Mouse (Mus musculus) gastrocnemius, postnatal 10 days (tissue): ENCODE data around the gene Trp53rkb. TPM values are rescaled to one million over a fixed set of nuclear protein-coding genes. Genes with fewer than 3 reads are reported as not detected.

Experiments
- DNase-seq: peaks from one replicate; pipeline ENCODE4 v3.0.0; 2021; ENCODE audit warnings: mixed read lengths
- total RNA-seq, 2 experiments: library from RNA; stranded (reverse); gene quantifications; 2 replicates each; pipeline ENCODE4 v1.2.3; 2021

The Trp53rkb gene
- total RNA-seq, 2 experiments from 2014 or later, result 3.4 to 4.1 TPM

DNA sequence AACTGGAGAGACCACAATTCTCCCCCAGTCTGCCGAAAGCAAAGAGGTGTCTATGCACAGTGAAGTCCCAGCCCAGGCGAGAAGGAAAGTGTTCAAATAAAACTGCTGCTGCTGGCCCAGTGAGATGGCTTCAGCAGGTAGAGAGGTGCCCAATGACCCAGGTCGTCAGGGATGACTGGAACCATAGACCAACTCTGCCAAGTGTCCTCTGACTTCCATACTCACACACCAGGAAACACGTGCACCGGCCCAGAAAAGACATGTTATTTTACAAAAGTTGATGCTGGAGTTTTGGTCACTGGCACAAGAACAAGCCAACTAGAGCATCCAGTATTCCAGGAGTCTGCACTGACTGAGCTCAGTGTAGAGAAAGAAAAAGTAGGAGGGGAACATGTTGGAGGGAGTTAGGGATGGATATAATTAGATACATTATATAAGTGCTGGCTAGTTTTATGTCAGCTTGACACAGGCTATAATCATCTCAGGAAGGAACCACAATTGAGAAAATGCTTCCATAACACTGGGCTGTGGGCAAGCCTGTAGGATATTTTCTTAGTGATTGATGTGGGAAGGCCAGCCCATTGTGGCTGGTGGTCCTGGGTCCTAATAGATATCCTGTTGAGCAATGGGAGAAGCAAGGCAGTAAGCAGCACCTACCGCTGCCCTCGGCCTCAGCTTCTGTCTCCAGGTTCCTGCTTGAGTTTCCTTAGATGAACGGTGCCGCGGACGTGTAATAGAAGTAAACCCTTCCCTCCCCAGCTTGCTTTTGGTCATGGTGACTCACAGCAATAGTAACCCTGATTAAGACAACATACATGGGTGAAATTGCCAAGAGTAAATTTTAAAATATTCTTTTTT, 7.5 kb downstream of the Trp53rkb start:
- no peak for DNase-seq

DNA sequence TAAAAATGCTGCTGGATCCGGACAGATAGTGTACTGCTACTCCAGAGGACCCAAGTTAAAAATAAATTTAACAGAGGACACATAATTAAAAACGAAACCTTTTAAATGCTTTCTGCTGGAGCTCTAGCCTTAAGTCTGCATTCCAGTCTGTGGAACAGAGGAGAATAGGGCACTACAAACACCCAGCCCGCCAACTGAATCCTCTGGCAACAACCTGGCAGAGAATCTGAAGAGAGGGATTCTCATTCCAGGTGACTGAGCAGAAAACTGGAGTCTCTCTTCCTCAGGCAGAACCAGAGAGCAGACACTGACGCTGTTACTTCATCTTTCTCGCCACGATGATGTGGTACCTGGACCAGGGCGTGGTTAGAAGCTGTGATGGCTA, 8.1 kb downstream of the Trp53rkb start:
- no peak for DNase-seq

DNA sequence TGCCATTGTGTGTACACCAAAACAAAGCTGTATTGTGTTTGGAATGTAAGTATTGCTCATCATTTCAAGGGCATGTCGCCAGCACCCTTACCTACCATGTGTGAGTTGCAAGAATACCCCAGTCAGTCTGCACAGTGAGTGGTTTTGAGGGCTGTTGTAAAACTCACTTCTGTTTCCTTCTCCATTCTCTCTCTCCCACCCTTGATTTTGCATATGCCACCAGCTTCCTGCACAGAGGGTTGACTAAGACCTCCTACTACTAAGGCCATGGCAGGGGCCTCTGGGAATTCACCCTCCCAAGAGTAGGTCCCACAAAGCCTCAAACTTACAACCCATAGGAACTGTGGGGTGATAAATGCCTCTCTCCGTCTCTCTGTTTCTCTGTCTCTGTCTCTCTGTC, 9.1 kb downstream of the Trp53rkb start:
- no peak for DNase-seq

DNA sequence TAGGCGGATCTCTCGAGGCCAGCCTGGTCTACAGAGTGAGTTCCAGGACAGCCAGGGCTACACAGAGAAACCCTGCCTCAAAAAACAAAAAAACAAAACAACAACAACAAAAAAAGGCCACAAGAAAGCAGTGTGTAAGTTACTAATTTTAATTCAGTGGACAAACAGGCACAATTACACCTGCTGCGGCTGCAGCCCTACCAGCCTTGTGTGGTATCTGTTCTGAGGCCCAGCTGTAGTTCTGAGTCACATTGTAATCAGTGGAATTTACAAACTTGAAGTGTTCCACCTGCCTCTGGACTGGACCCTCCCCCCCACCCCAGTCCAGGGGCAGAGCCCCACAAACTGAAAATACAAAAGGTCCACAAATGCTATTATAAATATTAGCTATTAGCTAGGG, 11.0 kb downstream of the Trp53rkb start:
- DNase-seq, result no peak

DNA sequence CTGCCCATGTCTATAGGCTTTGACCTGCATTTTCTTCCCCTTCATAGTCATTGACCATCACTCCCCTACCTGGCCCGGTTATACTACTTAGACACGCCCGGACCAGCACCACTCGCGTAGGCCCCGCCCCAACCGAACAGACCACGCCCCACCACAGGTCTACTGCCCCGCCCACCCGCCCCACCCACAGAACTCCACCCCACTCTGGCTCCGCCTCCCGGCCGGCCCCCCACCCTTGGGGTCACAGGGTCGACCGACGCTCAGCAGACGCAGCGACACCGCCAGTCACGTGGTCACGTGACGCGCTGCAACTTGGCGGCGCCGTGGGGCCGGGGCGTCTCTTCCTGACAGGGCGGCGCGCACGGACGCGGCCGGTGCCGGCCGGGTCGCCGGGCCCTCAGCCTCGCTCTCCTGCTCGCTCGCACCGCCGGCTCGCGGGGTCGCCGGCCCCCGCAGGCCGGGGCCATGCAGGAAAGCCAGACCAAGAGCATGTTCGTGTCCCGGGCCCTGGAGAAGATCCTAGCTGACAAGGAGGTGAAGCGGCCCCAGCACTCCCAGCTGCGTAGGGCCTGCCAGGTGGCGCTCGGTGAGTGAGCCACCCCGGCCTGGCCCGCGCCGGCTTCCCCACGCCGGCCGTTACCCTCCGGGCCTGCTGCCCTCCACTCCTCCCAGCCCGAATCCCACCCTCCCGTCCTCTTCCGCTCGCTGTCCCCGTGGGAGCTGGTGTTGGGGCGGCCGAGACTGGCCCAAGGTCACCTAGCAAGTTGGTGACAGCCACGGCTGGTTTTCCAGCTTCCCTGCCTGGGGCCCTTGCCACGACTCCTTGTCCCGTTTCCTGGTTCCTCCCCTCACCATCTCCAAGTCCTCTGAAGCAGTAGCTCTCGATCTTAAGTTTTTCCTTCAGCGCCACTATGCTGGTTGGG, 13.2 kb downstream of the Trp53rkb start, which contains the start of gene Arfgef2:
Gene Arfgef2, plus strand, starts transcription at position 339 of the 923 bp plus-strand sequence.
- DNase-seq, result peak; percentile 88

DNA sequence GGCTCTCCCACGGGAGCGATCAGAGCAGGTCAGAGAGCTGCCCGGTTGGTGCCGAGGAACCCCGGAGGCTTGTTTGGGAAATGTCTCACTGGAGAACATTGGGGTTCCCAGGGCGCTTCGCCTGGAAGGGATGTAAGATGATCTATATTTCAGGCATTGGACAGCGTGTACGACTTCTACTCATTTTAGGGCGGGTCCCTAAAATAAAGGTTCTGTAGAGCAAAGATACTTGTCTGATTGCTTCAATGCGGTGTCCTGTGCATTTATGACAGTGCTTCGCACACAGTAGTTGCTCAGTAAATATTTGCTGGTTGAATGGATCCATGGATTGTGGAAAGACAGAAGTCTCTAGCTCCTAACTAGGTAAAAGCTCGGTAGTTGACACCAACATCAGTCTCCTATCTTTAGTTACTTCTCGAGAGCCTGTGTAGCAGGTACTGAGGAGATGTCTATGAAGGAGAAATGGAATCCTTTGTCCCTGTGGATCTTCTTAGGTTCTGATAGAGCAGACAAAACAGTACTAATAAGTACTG, 13.9 kb downstream of the Trp53rkb start:
- no peak for DNase-seq

DNA sequence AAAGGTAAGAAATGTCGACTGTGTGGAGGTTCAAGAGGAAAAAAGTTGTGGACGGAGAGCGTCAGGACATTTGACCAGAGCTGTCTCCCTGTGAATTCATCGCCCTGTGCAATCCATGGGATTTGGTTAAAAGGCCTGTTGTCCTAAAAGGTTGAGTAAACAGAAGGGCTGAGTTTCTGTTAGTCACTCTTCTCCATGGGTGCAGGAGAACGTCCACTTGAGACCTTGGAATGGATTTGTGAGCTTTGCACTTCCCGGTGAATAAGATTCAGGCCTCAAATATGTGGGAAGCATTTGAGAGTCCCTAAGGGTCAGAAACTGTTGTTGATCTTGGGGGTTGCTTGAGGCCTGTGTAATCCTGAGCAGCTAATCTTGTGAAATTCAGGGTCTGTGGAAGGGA, 14.5 kb downstream of the Trp53rkb start:
- DNase-seq, result no peak

DNA sequence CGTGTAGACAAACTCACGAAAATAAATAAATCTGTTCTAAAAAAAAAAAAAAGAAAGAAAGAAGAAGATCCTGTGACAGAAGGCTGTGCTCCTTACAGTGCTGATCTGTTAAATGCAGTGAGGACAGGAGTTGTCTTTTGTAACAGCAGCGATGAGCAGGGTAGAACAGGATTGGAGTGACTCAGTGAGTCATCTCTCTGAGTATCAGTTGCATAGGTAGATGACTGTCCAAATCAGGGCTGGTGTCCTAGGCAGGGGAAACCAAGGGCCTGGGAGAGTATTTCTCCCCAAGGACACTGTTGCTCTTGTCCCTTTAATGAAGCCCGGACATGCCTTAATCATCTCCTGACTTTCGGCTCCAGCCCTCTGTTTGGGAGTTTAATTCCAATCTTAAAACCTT, 17.2 kb downstream of the Trp53rkb start:
- DNase-seq, result no peak

DNA sequence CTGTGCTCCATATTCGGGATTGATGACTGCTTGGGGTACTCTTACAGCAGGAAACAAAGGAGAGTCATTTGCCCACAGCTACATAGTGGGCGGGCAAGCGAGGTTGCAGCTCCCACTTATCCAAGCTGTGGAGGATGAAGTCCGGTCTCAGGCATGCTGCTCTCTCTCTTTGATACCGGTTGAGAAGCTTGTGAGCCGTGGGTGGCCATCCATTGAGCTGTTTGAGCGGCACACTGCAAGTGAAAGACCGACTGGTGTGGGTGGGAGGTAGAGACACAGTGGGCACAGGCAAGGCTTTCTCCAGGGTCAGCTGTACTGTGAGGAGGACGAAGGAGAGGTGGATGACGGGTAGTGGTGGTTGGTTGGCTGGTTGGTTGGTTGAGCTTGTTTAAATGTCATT, 18.5 kb downstream of the Trp53rkb start:
- no peak for DNase-seq

DNA sequence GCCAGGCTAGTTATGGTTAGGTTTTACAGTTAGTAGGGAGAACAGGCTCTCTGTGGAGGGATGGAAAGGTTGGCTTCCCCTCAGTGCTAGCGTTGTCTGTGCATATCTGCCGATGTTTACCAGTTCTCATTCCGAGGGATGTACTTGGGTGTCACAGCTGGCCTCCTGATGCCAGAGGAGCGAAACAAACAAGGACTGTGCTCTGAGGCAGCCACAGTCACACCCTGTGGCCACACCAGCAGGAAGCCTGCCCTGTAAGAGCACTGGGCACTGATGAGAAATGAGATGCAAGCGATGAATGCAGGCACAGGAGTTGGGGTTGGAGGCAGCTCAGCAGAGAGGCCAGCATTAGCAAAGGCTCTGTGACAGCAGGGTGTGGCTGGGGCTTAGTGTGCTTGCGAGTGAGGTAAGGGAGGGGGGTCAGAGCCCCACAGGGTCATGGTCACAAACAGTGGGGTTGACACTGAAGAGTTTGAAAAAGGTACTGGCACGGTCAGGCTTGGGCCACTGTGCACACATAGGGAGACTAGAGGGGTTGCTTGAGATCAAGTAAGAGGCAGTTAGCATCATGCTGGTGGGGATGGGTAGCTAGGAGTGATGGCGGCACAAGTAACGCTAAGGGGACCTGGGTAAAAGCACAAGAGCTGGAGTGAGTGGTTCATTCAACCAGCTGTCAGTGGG, 26.3 kb downstream of the Trp53rkb start:
- no peak for DNase-seq

DNA sequence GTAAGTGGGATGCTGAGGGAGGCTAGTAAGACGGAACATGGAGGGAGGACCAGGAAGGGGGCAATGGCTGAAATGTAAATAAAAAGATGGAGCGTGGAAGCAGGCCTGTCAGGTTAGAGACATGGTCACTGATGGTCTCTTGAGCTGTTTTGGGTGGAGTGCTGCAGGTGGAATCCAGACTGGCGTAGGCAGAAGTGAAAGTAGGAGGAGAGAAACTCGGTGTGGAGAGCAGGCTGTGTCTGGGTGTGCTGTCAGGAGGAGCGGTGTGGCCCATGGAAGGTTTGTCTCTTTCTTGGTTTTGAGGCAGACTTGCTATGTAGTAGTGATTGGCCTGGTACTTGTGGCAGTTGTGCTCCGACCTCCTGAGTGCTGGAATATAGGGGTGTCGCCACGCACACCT, 27.5 kb downstream of the Trp53rkb start:
- DNase-seq, result no peak

DNA sequence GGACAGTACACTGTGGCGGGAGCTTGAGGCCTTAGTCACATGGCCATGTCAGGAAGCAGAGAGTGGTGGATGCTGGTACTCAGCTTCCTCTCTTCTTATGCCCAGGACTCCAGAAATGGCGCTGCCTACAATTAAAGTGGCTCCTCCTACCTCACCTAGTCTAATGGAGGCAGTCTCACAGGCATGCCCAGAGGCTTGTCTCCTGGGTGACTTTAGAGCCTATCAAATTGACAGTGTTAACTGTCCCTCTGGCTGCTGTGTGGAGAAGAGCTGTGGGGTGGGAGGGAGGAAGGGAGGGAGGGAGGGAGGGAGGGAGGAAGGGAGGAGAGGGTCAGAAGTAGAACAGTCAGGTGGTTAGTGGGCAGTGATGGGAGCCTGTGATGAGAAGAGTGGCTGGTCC, 28.5 kb downstream of the Trp53rkb start:
- no peak for DNase-seq

DNA sequence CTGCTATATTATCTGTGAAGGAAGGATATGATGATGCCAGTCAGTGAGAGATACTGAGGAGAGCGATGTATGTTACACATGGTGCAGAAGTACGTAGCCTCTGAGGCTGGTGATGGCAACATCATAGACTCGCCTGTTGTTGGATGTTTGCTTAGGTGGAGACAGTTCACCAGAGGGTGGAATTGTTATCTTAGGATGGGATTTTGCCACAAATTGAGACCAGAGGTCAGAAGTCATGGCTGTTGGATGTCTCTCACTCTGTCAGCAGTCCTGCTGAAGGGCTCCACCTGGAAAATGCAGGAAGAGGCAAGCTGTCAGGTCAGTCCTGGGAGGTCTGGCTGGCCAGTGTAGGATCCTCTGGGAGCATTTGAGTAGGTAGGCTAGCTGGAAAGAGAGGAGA, 29.1 kb downstream of the Trp53rkb start:
- no peak for DNase-seq

DNA sequence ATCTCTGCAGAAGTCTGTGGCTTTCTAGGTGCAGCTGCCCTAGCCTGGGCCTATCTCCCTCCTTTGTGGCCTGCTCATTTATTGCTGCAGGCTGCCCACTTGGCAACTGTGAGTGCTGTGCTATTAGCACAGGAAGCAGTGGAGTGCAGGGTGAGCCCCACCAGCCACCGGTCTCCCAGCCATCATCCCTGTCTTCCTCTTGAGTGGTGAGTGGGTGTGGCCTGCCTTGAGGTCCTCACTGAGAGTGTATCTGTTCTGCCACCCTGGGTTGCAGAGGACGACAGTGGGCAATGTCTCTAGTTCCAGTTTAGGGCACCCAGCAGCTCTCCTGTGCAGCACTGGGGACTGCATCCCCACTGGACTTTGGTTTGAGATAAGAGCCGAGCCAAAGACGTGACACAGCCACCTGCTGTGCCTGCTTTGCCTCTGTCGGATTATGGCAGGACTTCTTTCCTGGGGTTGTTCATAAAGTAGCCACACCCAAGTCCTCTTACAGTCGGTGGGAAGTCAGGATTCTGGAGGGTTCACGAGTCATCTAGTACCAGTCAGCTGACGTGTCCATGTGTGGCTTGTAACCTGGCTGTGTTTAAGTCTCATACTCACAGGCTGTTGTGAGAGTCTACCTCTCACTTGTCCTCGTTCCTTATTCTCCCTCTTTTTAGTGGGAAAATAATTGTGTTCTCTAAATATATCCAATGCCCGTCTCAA, 29.9 kb downstream of the Trp53rkb start:
- no peak for DNase-seq

DNA sequence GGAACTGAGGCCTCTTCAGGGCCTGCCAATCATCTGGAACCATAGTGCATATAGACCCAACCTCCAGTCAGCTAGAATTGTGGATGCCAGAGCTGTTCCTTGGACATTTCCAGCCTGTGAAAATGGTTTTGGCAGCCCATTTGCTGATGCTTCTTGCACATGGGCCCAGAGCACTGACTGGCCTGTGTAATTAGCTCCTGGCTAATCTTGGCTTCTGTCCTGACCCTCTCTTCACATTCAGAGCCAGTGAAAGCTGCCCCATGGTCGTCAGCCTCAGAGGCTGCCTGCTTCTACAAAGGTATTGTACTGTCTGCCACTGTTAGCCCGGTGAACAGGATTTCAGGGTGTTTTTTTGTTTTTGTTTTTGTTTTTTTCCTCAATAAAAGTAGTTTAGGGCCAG, 30.6 kb downstream of the Trp53rkb start:
- DNase-seq, result no peak

DNA sequence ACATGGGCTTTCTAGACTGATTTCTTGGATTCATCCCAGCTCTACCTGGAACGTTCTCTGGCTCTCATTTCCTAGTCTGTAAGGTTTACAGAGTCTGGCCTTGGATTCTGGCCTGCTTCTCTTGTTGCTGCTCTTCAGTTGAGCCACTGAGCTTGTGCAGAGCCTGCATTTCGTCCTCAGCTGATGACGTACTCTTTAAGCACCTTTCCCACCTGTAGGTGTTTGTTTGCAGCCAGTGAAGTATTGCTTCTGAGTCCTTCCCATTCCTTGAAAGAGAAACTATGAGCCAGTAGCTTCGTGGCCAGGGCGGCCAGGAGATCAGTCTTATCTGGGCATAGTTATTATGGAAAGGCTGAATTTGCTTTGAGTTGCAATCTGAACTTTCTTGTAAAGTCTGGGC, 32.1 kb downstream of the Trp53rkb start:
- no peak for DNase-seq

DNA sequence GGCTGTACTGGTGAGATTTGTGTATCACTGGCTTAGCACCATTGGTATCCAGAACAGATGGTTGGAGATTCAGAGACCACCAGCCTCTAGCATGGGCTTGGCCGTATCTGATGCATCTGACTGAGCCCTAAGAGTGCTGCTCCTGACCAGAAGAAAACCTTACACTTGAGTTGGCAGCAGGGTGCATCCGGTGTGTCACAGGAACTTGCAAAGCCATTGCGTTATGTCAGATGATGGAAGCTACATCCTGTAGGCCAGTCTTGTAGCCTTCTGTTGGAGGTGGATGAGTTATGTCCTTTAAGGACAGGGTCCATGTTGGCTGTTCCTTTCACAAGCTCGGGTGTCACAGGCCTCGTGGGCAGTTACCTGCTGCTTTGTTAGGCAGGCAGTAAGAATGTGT, 32.7 kb downstream of the Trp53rkb start:
- no peak for DNase-seq

DNA sequence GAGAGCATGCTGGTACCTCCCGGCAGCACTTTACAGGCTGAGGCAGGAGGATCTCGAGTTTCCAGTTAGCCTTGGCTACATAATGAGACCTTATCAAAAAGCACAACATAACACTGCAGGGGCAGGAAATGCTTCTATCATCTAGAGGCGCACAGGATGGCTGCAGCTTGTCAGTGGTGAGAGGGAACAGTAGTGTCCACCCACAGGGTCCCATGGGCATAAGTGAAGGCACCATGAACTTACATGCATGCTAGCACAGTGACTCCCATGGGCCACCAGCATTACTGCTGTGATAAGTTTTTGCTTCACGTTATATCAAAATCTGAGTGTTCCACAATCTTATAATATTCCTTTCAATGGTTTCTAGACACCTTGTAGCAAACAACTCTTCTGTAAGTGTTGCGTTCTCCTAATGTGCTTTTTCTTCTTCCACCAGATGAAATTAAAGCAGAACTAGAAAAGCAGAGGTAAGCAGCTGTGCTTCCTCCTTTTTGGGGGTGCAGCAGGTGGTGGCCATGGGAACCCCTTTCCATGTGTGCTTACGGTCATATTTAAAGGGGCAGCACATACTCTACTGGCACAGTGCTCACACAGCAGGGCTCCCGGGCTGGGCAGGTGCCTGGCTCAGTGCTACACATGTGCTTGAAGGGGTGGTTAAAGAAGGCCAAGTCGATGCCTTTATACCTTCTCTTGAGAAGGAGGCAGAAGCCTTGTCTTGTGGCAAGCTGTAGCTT, 34.3 kb downstream of the Trp53rkb start:
- no peak for DNase-seq

DNA sequence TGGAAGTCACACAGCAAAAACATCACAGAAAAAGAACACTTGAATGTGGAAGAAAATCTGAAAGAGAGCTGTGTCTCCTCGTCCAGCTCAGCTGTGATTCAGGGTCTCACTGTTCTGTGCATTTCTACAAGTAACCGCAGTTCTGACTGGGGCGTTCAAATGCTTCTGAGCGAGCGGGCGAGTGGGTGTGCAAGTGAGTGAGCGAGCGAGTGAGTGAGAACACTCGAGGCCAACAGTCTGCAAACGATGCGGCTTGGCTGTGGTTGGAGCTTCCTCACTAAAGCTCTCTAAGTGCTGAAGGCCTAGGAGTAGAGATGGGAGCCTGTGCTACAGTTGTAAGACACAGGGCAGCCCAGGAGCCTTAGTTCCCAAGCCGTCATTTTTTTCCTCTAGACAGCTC, 36.0 kb downstream of the Trp53rkb start:
- DNase-seq, result no peak

DNA sequence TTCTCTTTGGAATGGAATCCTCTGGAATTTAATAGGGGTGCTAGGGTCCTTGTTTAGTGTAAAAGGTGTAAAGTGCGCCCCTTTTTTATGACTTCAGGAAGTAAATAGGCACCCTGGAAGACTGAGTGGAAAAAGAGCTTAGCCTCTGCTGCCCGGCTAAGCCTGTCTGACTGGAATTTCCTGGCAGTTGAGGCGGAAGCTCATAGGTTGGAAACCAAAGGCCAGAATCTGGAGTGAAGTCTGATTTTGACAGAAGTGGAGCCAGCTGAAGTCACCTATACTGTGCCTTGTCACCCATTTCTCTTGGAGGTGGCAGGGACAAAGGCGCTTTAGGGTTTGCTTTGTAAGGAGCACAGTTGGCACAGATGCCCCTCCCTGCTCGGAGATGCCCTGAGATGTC, 38.0 kb downstream of the Trp53rkb start:
- DNase-seq, result no peak

DNA sequence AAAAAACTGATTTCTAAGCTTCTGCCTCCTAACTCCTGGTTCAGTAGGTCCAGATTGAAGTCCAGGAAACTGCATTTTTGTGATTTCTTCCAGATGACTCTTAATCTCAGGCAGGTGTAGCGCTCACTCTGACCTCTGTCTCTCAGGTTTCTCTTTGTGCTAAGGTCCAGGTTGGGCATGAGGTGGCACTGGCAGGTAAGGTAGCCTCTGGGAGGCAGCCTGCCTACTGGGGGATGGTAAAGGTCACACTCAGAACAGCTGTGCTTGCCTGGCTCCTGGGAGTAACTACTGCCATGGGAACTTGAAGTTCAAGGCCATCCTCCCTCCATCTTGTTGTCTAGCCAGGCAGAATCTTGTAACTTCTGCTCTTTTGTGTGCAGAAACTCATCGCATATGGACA, 41.8 kb downstream of the Trp53rkb start:
- DNase-seq, result no peak
